9 mouse cellular contexts compared by ENCODE assay signal in the genomic region with DNA sequence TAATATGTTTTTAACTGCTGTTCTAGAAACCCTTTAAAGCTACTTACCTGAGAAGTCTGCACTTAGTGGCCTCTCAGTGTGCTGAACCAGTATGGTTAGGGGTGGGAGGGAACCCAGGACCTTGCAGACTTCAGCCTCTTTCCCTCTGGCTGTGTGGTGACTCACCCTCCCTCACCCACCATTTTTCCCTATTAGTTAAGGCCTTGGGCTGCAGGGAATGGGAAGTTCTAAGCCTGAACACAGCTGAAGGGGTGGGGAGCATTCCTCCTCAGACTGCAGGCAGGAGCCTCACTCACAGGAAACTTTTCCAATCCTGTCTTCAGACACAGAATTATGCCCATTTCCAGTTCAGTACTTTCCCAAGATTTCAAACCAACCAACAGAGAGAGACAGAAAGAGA. TPM values are rescaled to one million over a fixed set of nuclear protein-coding genes. Genes with fewer than 3 reads are reported as not detected.
A peak's percentile ranks its signal among the peaks of the same experiment; 100 is the strongest.
DNase-seq lines count a peak whose midpoint lies in the region; ATAC-seq lines count a peak whose summit lies in the region.
"Had no signal": no experiment of that assay in that cellular context is flagged by ENCODE, and none has a peak within 500 bp of the region (broad histone marks: within the 10 kb centered on the region; RNA-seq: fewer than 3 reads in every experiment).

No protein-coding gene starts in this region.

- H3K4me2 ChIP-seq in hindbrain, embryonic 14.5 days (replicated peaks) = no peak overlapping the region

- no peak overlapping the region for H3K9ac ChIP-seq in hindbrain, embryonic 14.5 days
- H3K9ac ChIP-seq: limb, embryonic 13.5 days had no signal

- peaks cover 8% of the 10 kb centered on the region for H3K36me3 ChIP-seq in heart, embryonic 10.5 days
- 0 out of 2 replicates have a peak, but pooled peaks cover 3% of the 10 kb centered on the region for H3K36me3 ChIP-seq in hindbrain, embryonic 14.5 days (replicated peaks; ENCODE audit: control insufficient read depth, insufficient read depth)

- H3K4me1 ChIP-seq in heart, embryonic 10.5 days = peaks cover 43% of the 10 kb centered on the region
- peaks cover 22% of the 10 kb centered on the region for H3K4me1 ChIP-seq in hindbrain, embryonic 14.5 days (replicated peaks; ENCODE audit: control insufficient read depth, insufficient read depth, low read length)

- ATAC-seq in hindbrain, embryonic 14.5 days (ENCODE audit: low FRiP score) = no peak

- no peaks in the 10 kb centered on the region for H3K27me3 ChIP-seq in heart, embryonic 10.5 days (ENCODE audit: insufficient read depth, poor library complexity, severe bottlenecking)
- no peaks in the 10 kb centered on the region for H3K27me3 ChIP-seq in hindbrain, embryonic 14.5 days (ENCODE audit: control insufficient read depth, insufficient read depth, low read length)
- H3K27me3 ChIP-seq: limb, embryonic 13.5 days had no signal

- H3K4me3 ChIP-seq in heart, embryonic 10.5 days = no peak overlapping the region
- H3K4me3 ChIP-seq in hindbrain, embryonic 14.5 days (replicated peaks; ENCODE audit: low read length) = no peak overlapping the region

- H3K9me3 ChIP-seq in heart, embryonic 10.5 days = no peaks in the 10 kb centered on the region
- H3K9me3 ChIP-seq in hindbrain, embryonic 14.5 days (ENCODE audit: control insufficient read depth, low read length) = no peaks in the 10 kb centered on the region
- H3K9me3 ChIP-seq: limb, embryonic 13.5 days had no signal

- peak overlapping the region; percentile 70; the same call in 1 of the 2 replicates for H3K27ac ChIP-seq in heart, embryonic 10.5 days
- no peak overlapping the region for H3K27ac ChIP-seq in hindbrain, embryonic 14.5 days
- H3K27ac ChIP-seq: limb, embryonic 13.5 days had no signal

- no peak for DNase-seq in heart, embryonic 10.5 days (ENCODE audit: low spot score)
- no peak for DNase-seq in heart, postnatal 4 days
- peak; percentile 11 for DNase-seq in thymus, postnatal 25 days
- DNase-seq in thymus, postnatal 10 days (ENCODE audit: low spot score in 2 of 2) = no peak
- peak; percentile 24 to 55 for DNase-seq in kidney, postnatal 25 days
- DNase-seq in embryo, embryonic 9.5 days (ENCODE audit: extremely low spot score) = no peak
- DNase-seq in hindbrain, embryonic 14.5 days (ENCODE audit: low spot score) = no peak
- no peak for DNase-seq in layer of hippocampus, adult 18-20 months (ENCODE audit: low spot score in 2 of 2)

RNA-seq across cellular contexts. Expression of gene Gpx1, which starts 3.1 kb away (rescaled TPM):
- 1,031 and 1,079 TPM in 2 replicates for polyA plus RNA-seq in heart, embryonic 10.5 days (2016; fragmentation: Nextera tagmentation; extraction: Ambion mirVana)
- total RNA-seq in heart, postnatal 4 days (2021) = 100 to 1,000 TPM; 159 to 185 TPM
- polyA plus RNA-seq in hindbrain, embryonic 14.5 days (2014; fragmentation: Nextera tagmentation; extraction: Ambion mirVana) = 462 and 488 TPM in 2 replicates
- 10 to 100 TPM; 58.5 to 70.8 TPM for total RNA-seq in layer of hippocampus, adult 18-20 months (2021)

RNA-seq across cellular contexts. Expression of gene Usp4, which starts 5.9 kb away (rescaled TPM):
- 114 and 122 TPM in 2 replicates for polyA plus RNA-seq in heart, embryonic 10.5 days (2016; fragmentation: Nextera tagmentation; extraction: Ambion mirVana)
- 100 to 1,000 TPM; 105 to 108 TPM for total RNA-seq in heart, postnatal 4 days (2021)
- 127 TPM in 2 replicates for polyA plus RNA-seq in hindbrain, embryonic 14.5 days (2014; fragmentation: Nextera tagmentation; extraction: Ambion mirVana)
- total RNA-seq in layer of hippocampus, adult 18-20 months (2021) = 100 to 1,000 TPM; 102 to 105 TPM

RNA-seq across cellular contexts. Expression of gene Tcta, which starts 35.8 kb away (rescaled TPM):
- 28.2 and 30.3 TPM in 2 replicates for polyA plus RNA-seq in heart, embryonic 10.5 days (2016; fragmentation: Nextera tagmentation; extraction: Ambion mirVana)
- total RNA-seq in heart, postnatal 4 days (2021) = 10 to 100 TPM; 15.9 to 19.1 TPM
- polyA plus RNA-seq in hindbrain, embryonic 14.5 days (2014; fragmentation: Nextera tagmentation; extraction: Ambion mirVana) = 49.5 and 59.9 TPM in 2 replicates
- total RNA-seq in layer of hippocampus, adult 18-20 months (2021) = 10 to 100 TPM; 29.9 to 31.3 TPM

RNA-seq across cellular contexts. Expression of gene Rhoa, which starts 35.9 kb away (rescaled TPM):
- polyA plus RNA-seq in heart, embryonic 10.5 days (2016; fragmentation: Nextera tagmentation; extraction: Ambion mirVana) = 277 and 285 TPM in 2 replicates
- 100 to 1,000 TPM; 341 to 348 TPM for total RNA-seq in heart, postnatal 4 days (2021)
- 206 and 214 TPM in 2 replicates for polyA plus RNA-seq in hindbrain, embryonic 14.5 days (2014; fragmentation: Nextera tagmentation; extraction: Ambion mirVana)
- 100 to 1,000 TPM; 163 to 172 TPM for total RNA-seq in layer of hippocampus, adult 18-20 months (2021)

RNA-seq across cellular contexts. Expression of gene Amt, which starts 45.1 kb away (rescaled TPM):
- 15.3 and 16.1 TPM in 2 replicates for polyA plus RNA-seq in heart, embryonic 10.5 days (2016; fragmentation: Nextera tagmentation; extraction: Ambion mirVana)
- 1 to 10 TPM; 3.6 to 6.0 TPM for total RNA-seq in heart, postnatal 4 days (2021)
- 18.6 and 24.4 TPM in 2 replicates for polyA plus RNA-seq in hindbrain, embryonic 14.5 days (2014; fragmentation: Nextera tagmentation; extraction: Ambion mirVana)
- 10 to 100 TPM; 30.2 to 33.0 TPM for total RNA-seq in layer of hippocampus, adult 18-20 months (2021)

Comparison
In these comparisons a context has a peak if more than half of its experiments do, and no peak if none do; other contexts are left out.
1. DNase-seq: peak in thymus, postnatal 25 days (single experiment) and kidney, postnatal 25 days (2 of 2); none in heart, embryonic 10.5 days (single experiment), heart, postnatal 4 days (single experiment), thymus, postnatal 10 days (0 of 2), embryo, embryonic 9.5 days (single experiment), hindbrain, embryonic 14.5 days (single experiment) and layer of hippocampus, adult 18-20 months (0 of 2).